Mouse (Mus musculus): ENCODE results near the gene Btd. TPM values are rescaled to one million over a fixed set of nuclear protein-coding genes. Genes with fewer than 3 reads are reported as not detected.
A peak's percentile ranks its signal among the peaks of the same experiment; 100 is the strongest.

Gene Btd
- total RNA-seq, 2 experiments from 2014 or later = 7.1 to 8.7 TPM

GRCm38 (mm10) chr14:31644931-31645547, 4.2 kb downstream of the Btd start:
- no peak for DNase-seq (ENCODE audit: low spot score in 2 of 2)

- DNase-seq (ENCODE audit: low spot score in 2 of 2) = no peak
Measured at GRCm38 (mm10) chr14:31645920-31646319, 5.1 kb downstream of the Btd start.

GRCm38 (mm10) chr14:31647991-31648390, 7.2 kb downstream of the Btd start:
- no peak for DNase-seq (ENCODE audit: low spot score in 2 of 2)

GRCm38 (mm10) chr14:31650347-31650746, 9.5 kb downstream of the Btd start:
- DNase-seq (ENCODE audit: low spot score in 2 of 2) = no peak

- DNase-seq (ENCODE audit: low spot score in 2 of 2) = no peak
Measured at GRCm38 (mm10) chr14:31651206-31651605, 10.4 kb downstream of the Btd start.

- no peak for DNase-seq (ENCODE audit: low spot score in 2 of 2)
Measured at GRCm38 (mm10) chr14:31652106-31652505, 11.3 kb downstream of the Btd start.

GRCm38 (mm10) chr14:31652624-31653023, 11.8 kb downstream of the Btd start:
- DNase-seq (ENCODE audit: low spot score in 2 of 2) = no peak

GRCm38 (mm10) chr14:31653101-31653875, 12.5 kb downstream of the Btd start:
- no peak for DNase-seq (ENCODE audit: low spot score in 2 of 2)

GRCm38 (mm10) chr14:31654816-31655215, 14.0 kb downstream of the Btd start:
- no peak for DNase-seq (ENCODE audit: low spot score in 2 of 2)

- no peak for DNase-seq (ENCODE audit: low spot score in 2 of 2)
Measured at GRCm38 (mm10) chr14:31655406-31655805, 14.6 kb downstream of the Btd start.

GRCm38 (mm10) chr14:31656386-31656785, 15.6 kb downstream of the Btd start:
- no peak for DNase-seq (ENCODE audit: low spot score in 2 of 2)

- DNase-seq (ENCODE audit: low spot score in 2 of 2) = peak; percentile 79 to 82
Measured at GRCm38 (mm10) chr14:31656857-31657645, 16.2 kb downstream of the Btd start.

- DNase-seq (ENCODE audit: low spot score in 2 of 2) = no peak
Measured at GRCm38 (mm10) chr14:31658126-31658680, 17.4 kb downstream of the Btd start.

GRCm38 (mm10) chr14:31659501-31660181, 18.8 kb downstream of the Btd start:
- no peak for DNase-seq (ENCODE audit: low spot score in 2 of 2)

- peak in 1 of 2 experiments; percentile 30 for DNase-seq (ENCODE audit: low spot score in 2 of 2)
Measured at GRCm38 (mm10) chr14:31660312-31661093, 19.7 kb downstream of the Btd start.

GRCm38 (mm10) chr14:31661671-31662554, 21.1 kb downstream of the Btd start:
- DNase-seq (ENCODE audit: low spot score in 2 of 2) = peak; percentile 86 to 90

GRCm38 (mm10) chr14:31662555-31663211, 21.9 kb downstream of the Btd start:
- no peak for DNase-seq (ENCODE audit: low spot score in 2 of 2)

GRCm38 (mm10) chr14:31663376-31664099, 22.7 kb downstream of the Btd start:
- no peak for DNase-seq (ENCODE audit: low spot score in 2 of 2)

Data from left cerebral cortex, adult 18-20 months (tissue).